Mouse (Mus musculus) kidney, postnatal 10 days (tissue): ENCODE data around the gene Sh3pxd2a.
A peak's percentile ranks its signal among the peaks of the same experiment; 100 is the strongest.

Experiments
- DNase-seq: peaks from one replicate; pipeline ENCODE4 v3.0.0; 2021; ENCODE audit warnings: mixed read lengths

Sh3pxd2a gene

GRCm38 (mm10) chr19:47436236-47436635 is 28.0 kb downstream of the Sh3pxd2a start:
- no peak for DNase-seq

GRCm38 (mm10) chr19:47434655-47435054 is 29.5 kb downstream of the Sh3pxd2a start:
- no peak for DNase-seq

- DNase-seq: peak; percentile 84
Measured at GRCm38 (mm10) chr19:47432339-47432738, 31.9 kb downstream of the Sh3pxd2a start.

DNA sequence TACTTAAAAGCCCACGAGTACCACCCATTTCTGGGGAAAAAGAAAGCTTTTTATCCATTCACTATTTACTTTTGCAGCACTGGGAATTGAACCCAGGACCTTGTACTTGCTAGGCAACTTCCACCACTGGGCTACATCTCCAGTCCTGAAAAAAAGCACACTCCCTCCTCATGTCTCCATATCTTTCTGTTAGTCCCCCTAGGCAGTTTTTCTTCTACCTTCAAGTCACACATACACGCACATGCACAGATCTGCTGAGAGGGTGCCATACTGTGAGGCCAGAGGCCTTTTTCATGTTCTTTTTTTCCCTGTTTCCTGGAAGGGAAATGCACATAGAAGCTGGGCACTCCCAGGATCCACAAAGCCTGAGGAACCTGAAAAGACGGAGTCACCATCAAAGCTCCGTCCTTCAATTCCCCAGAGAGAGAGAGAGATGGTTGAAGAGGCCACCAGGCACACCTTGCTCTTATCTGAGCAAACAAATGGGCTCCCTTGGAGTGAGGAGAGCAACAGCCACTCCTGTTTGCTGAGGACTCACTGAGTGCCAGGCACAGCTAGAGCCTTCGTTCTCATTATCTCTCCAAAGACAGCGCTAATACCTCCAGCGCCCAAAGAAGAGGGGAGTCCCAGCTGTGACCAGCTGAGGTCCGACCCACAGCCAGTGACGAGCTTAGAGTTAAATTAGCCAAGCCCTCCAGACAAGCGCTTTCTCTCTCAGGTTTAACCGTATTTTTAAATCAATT is 32.8 kb downstream of the Sh3pxd2a start:
- no peak for DNase-seq

GRCm38 (mm10) chr19:47430160-47430559 is 34.0 kb downstream of the Sh3pxd2a start:
- DNase-seq: no peak

- peak; percentile 78 for DNase-seq
Measured at GRCm38 (mm10) chr19:47429245-47429644, 35.0 kb downstream of the Sh3pxd2a start.

DNA sequence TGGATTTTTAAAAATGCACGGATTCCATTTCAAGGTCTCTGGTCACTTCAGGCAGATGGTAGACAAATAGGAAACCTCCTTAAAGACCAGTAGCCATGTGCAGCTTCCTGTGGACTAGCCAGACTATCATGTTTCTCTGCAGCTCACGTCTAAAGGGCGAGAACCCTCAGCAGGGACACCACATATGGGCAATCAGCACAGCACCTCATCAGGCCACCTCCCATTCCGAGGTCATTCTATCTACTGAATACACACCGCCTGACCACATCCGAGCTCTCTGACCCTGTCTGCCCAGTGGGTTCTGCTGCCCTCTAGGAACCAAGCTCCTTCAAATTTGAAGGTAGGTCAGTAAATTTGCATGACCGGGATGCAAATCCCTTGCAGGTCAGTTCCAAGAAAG is 35.4 kb downstream of the Sh3pxd2a start:
- no peak for DNase-seq

- DNase-seq: peak; percentile 54
Measured at GRCm38 (mm10) chr19:47427841-47428789, 36.1 kb downstream of the Sh3pxd2a start.

- no peak for DNase-seq
Measured at GRCm38 (mm10) chr19:47423632-47424031, 40.6 kb downstream of the Sh3pxd2a start.

GRCm38 (mm10) chr19:47421128-47421898 is 42.9 kb downstream of the Sh3pxd2a start:
- DNase-seq: peak; percentile 37

DNA sequence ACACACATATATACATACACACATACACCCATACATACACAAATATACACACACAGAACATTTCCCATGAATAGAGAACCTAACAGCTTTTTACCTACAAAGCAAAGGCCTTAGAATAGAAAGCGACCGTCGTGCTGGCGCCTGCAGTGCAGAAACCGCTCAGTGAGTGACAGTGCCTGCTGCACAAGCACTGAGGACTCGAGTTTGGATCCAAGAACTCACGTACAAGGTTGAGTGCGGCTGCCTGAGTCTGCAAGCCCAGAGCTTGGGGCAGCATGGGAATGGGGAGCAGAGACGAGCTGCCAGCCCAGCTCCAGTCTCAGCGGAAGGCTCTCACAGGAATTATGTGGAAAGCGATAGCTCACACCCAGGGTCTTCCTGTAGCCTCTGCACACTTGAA is 43.7 kb downstream of the Sh3pxd2a start:
- no peak for DNase-seq

DNA sequence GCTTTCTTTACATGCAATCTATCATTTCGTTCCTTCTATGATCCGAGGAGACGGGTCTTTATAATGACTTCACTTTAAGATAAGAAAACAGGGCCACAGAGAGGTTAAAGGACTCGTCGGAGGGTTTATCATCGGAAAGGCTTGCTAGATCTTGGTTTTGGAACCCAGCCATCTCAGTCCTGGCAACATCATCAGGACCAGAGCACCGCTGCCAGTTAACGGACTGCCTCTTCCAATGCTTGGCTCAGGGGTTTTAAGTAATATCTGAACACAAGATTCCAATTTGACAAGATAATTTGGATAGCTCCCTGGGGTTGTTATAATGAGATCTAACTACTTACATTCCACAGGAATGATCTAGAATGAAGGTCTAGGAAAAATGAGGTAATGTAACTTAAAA is 45.0 kb downstream of the Sh3pxd2a start:
- no peak for DNase-seq

DNA sequence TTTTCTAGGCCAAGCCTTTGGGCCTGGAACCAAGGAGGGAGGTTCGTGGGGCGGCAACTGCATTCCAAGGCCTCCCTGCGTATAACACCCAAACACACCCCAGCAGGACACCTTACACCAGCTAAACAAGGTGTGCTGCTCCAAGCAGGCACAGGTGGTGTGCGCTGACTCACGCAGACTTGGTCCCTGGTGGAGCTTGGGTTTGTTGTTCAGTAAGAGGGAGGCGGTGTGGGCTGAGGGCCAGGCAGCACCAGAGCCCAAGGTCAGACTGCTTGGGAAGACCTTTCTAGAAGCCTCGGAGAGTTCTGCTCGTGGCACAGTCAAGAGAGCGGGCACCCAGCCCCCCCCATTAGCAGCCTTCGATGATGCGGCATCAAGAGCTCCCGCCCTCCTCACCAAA is 48.0 kb downstream of the Sh3pxd2a start:
- no peak for DNase-seq

DNA sequence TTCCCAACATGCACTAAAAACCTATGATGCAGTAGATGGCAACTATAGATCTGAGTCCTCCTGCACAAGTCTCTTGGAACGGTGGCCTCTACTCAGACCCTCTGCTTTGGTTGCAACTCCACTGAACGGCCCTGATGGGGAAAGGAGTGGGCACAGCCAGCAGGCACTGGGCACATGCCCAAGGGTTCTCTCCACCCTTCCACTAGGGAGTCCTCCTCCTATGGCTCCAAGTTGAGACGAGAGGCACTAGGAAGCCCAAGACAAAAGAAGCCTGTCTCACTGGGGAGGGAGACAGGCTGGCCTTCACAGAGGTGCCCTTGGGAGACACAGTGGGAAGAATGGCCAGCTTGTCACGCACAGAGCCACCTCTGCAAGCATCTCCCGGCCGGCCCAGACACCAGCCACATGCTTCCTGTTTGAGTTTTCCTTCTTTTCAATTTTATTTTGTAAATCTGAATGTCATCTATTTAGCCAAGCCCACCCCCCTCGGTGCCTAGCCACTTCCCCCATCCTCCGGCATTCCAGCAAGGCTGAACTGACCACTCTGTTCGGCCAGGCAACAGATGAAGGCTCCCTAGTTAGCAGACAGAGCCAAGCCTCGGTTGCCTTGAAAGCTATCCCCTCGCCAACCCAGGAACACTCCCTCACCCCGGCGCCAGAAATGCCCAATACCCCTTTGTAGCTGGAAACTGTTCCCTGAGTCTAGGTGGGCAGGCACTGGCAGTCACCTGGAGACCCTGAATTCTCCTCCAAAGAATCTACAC is 49.9 kb downstream of the Sh3pxd2a start:
- no peak for DNase-seq

- DNase-seq: no peak
Measured at GRCm38 (mm10) chr19:47413458-47414005, 50.7 kb downstream of the Sh3pxd2a start.

DNA sequence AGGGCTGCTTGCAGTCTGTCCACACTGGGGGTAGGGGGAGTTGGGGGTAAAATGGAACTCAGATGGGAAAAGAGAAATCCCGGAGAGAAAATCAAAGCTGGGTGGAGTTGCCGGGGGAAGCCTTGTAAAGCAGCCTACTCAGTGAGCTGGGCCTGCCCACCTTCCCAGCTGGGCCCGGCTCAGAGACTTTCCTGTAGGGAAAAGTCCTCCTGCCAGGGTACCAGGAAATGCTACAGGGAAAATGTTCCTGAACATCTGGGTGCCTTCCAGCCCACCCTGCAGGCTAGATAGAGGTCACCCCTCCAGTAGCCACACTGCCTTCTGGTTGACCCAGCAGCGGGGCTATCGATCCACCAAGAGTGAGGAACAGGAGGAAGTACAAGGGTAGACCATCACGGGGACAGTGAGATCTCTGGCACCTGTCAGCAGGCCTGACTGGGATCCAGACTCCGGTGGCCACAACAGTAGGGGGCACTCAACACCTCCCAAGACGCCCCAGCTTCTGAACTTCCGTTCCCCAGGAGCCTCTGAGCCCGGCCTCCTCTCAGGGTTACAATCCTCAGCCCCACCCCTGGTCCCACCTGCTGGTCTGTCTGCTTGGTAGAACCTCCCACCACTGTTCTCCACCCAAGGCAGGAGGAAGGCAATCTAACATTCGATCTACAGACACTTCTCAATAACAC is 51.5 kb downstream of the Sh3pxd2a start:
- DNase-seq: no peak

DNA sequence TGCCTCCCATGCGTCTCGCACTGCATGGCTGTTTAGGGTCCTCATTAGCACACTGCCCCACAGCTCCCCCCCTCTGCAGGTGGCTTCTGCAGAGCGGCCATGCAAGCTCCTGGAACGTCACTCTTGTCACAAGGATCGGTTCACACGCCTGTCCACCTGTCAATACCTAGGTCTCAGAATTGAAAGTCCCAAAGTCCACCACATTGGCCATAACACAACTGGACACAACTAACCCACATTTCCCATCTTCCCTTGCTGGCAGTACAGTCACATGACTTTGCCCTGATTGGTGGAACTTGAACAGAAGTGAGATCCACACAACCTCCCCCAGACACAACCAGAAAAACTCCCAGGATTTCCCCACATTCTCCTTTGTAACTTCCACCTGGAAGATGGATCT is 53.9 kb downstream of the Sh3pxd2a start:
- DNase-seq: no peak

GRCm38 (mm10) chr19:47409142-47409541 is 55.1 kb downstream of the Sh3pxd2a start:
- DNase-seq: no peak

- DNase-seq: peak; percentile 48
Measured at GRCm38 (mm10) chr19:47408656-47409055, 55.5 kb downstream of the Sh3pxd2a start.

DNA sequence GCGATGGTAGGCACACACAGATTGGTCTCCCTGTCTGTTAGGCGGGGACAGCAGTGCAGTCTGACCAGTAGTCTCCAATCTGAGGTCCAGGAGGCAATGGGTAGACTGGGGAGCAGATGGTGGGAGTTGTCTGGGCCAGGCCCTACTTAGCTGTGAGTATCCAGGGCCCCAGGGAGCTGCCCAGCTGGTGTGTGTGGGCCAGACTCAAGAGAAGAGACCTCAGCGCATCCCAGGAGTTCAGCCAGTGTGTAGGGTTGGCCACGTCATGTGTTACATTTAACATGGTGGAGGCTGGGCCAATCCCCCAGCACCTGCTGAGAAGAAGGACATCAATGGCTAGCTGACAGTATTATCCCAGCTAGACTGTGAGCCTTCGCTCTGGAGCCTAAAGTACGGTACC is 56.9 kb downstream of the Sh3pxd2a start:
- DNase-seq: no peak

DNA sequence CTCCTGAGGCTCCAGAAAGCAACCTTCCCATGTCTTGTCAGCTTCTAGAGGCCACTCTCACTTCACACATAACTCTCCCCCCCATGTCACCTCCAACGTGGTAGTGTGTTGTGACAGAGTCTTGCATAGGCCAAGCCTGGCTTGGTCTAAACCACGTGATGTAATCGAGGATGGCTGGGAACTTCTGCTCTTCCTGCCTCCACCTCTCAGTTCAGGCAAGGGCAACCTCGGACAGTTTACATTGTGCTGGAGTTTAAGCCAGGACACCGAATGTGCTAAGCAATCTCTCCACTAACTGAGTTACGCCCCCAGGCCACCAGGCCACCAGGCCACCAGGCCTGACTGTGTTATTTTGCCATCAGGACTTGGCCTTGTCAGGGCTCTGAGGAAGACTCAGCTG is 57.7 kb downstream of the Sh3pxd2a start:
- DNase-seq: no peak
